14 mouse cellular contexts compared by ENCODE assay signal in genomic region chr8:11112908-11113532, GRCm38 (mm10).
A peak's percentile ranks its signal among the peaks of the same experiment; 100 is the strongest.
DNase-seq lines count a peak whose midpoint lies in the region; ATAC-seq and TF ChIP-seq lines count a peak whose summit lies in the region.
"Had no signal": no experiment of that assay in that cellular context is flagged by ENCODE, and none has a peak within 500 bp of the region (broad histone marks: within the 10 kb centered on the region; RNA-seq: fewer than 3 reads in every experiment).

No protein-coding gene starts in this region.

- TF ChIP-seq POLR2A in brain, embryonic 14.5 days (IDR thresholded peaks at IDR 0.05; ENCODE audit: borderline replicate concordance, extremely low read depth, insufficient read depth, insufficient read length, poor library complexity, severe bottlenecking), result no peak

- H3K4me2 ChIP-seq in stomach, postnatal 0 days (replicated peaks; ENCODE audit: low read depth), result no peak overlapping the region
- H3K4me2 ChIP-seq: limb, embryonic 12.5 days; midbrain, embryonic 12.5 days had no signal

- no peaks in the 10 kb centered on the region for H3K36me3 ChIP-seq in stomach, postnatal 0 days (ENCODE audit: control insufficient read depth, insufficient read depth, low read length)
- H3K36me3 ChIP-seq: limb, embryonic 12.5 days; midbrain, embryonic 12.5 days had no signal

- no peaks in the 10 kb centered on the region for H3K9me3 ChIP-seq in stomach, postnatal 0 days (ENCODE audit: control insufficient read depth, low read length)
- H3K9me3 ChIP-seq: limb, embryonic 12.5 days; midbrain, embryonic 12.5 days had no signal

- peak; percentile 11 for DNase-seq in testis, postnatal 14 days (ENCODE audit: low spot score)
- no peak for DNase-seq in testis, postnatal 10 days (ENCODE audit: low spot score)
- peak; percentile 31 for DNase-seq in brain, embryonic 14.5 days (ENCODE audit: low read depth)
- DNase-seq in kidney, postnatal 10 days, result peak; percentile 12
- peak; percentile 40 for DNase-seq in stomach, postnatal 0 days (ENCODE audit: low spot score)
- DNase-seq in layer of hippocampus, postnatal 25 days (ENCODE audit: extremely low spot score in 1 of 2, low spot score in 1 of 2), result no peak
- no peak for DNase-seq in adrenal gland, adult 8-10 months
- DNase-seq in adrenal gland, postnatal 4 days (ENCODE audit: low spot score in 2 of 2), result no peak
- DNase-seq: cerebellum, postnatal 36 days; gastrocnemius, adult 2 months; heart, postnatal 10 days had no signal

- no peak for TF ChIP-seq CTCF in brain, embryonic 14.5 days (IDR thresholded peaks at IDR 0.05; ENCODE audit: borderline replicate concordance, extremely low read depth, insufficient read depth, insufficient read length)
- no peak for TF ChIP-seq CTCF in stomach, postnatal 0 days (IDR thresholded peaks at IDR 0.05; ENCODE audit: low read depth)

- H3K4me3 ChIP-seq in stomach, postnatal 0 days (ENCODE audit: low read depth, low read length), result no peak overlapping the region
- H3K4me3 ChIP-seq: gastrocnemius, adult 2 months; limb, embryonic 12.5 days; midbrain, embryonic 12.5 days had no signal

- H3K4me1 ChIP-seq in stomach, postnatal 0 days (replicated peaks; ENCODE audit: control insufficient read depth, insufficient read depth), result no peaks in the 10 kb centered on the region
- H3K4me1 ChIP-seq: midbrain, embryonic 12.5 days had no signal

- WGBS in stomach, postnatal 0 days, result 60% methylated on average over 7 of the region's 7 CpGs

- no peak overlapping the region for H3K27ac ChIP-seq in stomach, postnatal 0 days (replicated peaks)
- H3K27ac ChIP-seq: gastrocnemius, adult 2 months; limb, embryonic 12.5 days; midbrain, embryonic 12.5 days had no signal

- no peaks in the 10 kb centered on the region for H3K27me3 ChIP-seq in stomach, postnatal 0 days (ENCODE audit: control insufficient read depth, insufficient read depth, low read length)
- H3K27me3 ChIP-seq: Patski had no signal

- no peak for TF ChIP-seq EP300 in stomach, postnatal 0 days (optimal IDR thresholded peaks at IDR 0.05)

- peak; percentile 71; the same call in 1 of the 2 replicates for ATAC-seq in stomach, postnatal 0 days (ENCODE audit: low FRiP score, low TSS enrichment)
- ATAC-seq: Patski had no signal

- no peak overlapping the region for H3K9ac ChIP-seq in stomach, postnatal 0 days (ENCODE audit: low read length)
- H3K9ac ChIP-seq: limb, embryonic 12.5 days; midbrain, embryonic 12.5 days had no signal

Comparison
In these comparisons a context has a peak if more than half of its experiments do, and no peak if none do; other contexts are left out.
1. DNase-seq: peak in testis, postnatal 14 days (single experiment), brain, embryonic 14.5 days (single experiment), kidney, postnatal 10 days (single experiment) and stomach, postnatal 0 days (single experiment); none in testis, postnatal 10 days (single experiment), layer of hippocampus, postnatal 25 days (0 of 2), adrenal gland, adult 8-10 months (single experiment) and adrenal gland, postnatal 4 days (0 of 2).